Mouse (Mus musculus) myocyte (in vitro differentiated cells): ENCODE measurements around the gene 4933430I17Rik.

ENCODE experiments used
- E2F4 ChIP-seq: IDR thresholded peaks from one replicate; pipeline ENCODE4 v1.6.1; 2011; ENCODE audit warnings: mild to moderate bottlenecking, control low read depth, moderate library complexity; ENCODE audit not compliant: insufficient read depth
- MYOD1 ChIP-seq, 3 experiments: IDR thresholded peaks; one replicate each; pipeline ENCODE4 v1.6.1; 2011; ENCODE audit warnings: control low read depth in 2 of 3, low read depth in 2 of 3, mild to moderate bottlenecking in 2 of 3, moderate library complexity in 1 of 3; ENCODE audit not compliant: insufficient read length in 2 of 3, control insufficient read depth in 1 of 3
- MYOG ChIP-seq, 3 experiments: IDR thresholded peaks; one replicate each; pipeline ENCODE4 v1.6.1; 2011; ENCODE audit warnings: control low read depth in 2 of 3, low read depth in 2 of 3, mild to moderate bottlenecking in 2 of 3; ENCODE audit not compliant: insufficient read length in 2 of 3, control insufficient read depth in 1 of 3, insufficient read depth in 1 of 3
- POLR2A ChIP-seq: IDR thresholded peaks from one replicate; pipeline ENCODE4 v1.6.1; 2011; ENCODE audit warnings: low read depth, mild to moderate bottlenecking, control low read depth, moderate library complexity; ENCODE audit not compliant: insufficient read length
- POLR2AphosphoS2 ChIP-seq: IDR thresholded peaks from one replicate; pipeline ENCODE4 v1.6.1; 2011; ENCODE audit warnings: low read depth, control low read depth; ENCODE audit not compliant: insufficient read length
- TCF3 ChIP-seq: IDR thresholded peaks from one replicate; pipeline ENCODE4 v1.6.1; 2011; ENCODE audit warnings: low read depth, control low read depth; ENCODE audit not compliant: insufficient read length
- USF1 ChIP-seq: IDR thresholded peaks from one replicate; pipeline ENCODE4 v1.6.1; 2011; ENCODE audit warnings: low read depth, mild to moderate bottlenecking, control low read depth, moderate library complexity

DNA sequence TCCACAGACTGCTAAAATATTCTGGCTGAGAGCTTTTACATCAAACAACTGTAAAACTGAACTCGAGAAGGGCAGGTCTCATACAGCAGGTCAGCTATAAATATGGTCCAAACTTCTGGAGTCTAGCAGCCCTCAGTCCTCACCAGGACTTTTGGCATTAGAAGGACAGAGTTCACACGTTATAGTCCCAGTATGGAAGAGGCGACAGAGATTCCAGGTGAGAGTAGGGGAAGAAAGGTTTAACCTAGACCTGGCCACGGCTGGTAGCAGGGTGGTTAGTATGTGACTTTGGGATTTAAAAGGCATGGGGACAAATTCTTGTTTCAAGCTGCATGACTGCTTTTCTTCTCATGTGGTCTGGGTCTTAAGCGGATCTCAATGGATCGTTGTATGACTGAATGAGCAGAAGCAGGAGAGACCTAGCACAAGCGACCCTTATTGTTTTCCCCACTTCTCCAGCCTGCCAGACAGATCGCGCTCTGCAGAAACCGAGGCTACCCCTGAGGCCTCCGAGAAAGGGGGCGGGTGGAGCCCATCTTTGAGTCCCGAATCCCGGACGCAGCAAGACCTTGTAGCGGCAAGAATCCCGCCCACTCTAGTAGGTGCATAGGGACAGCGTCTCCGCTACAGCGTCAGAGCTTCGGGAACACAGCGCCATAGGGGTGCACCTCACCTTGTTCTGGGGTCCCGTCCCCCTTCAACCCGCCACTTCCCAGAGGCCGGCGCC lies 5.9 kb upstream of the 4933430I17Rik start:
- TF ChIP-seq E2F4 = no peak
- TF ChIP-seq POLR2A = no peak
- no peak for TF ChIP-seq TCF3
- no peak for TF ChIP-seq USF1
- no peak for TF ChIP-seq POLR2AphosphoS2
- no peak for TF ChIP-seq MYOG (IDR thresholded peaks at IDR 0.05; ENCODE audit: control insufficient read depth in 1 of 3, insufficient read depth in 1 of 3, insufficient read length in 2 of 3, low read depth in 2 of 3)
- no peak for TF ChIP-seq MYOD1 (IDR thresholded peaks at IDR 0.05; ENCODE audit: control insufficient read depth in 1 of 3, insufficient read length in 2 of 3, low read depth in 2 of 3)
